Mouse (Mus musculus): ENCODE measurements at regions not wholly inside any gene's neighbourhood (a gene's known extent, or its start where the extent isn't known, plus 50 kb on each side); places are given as distances from the start of the nearest gene placed in this dataset.

- TF ChIP-seq EP300 (IDR thresholded peaks at IDR 0.05; ENCODE audit: low read depth) (no peak), CTCF (IDR thresholded peaks at IDR 0.05; ENCODE audit: low read depth) (no peak)
- no peak for ATAC-seq (ENCODE audit: insufficient read depth)
- Histone ChIP-seq H3K9me3 (ENCODE audit: control insufficient read depth, low read length) (no peaks in the 10 kb centered on the region), H3K27me3 (ENCODE audit: control insufficient read depth, insufficient read depth, low read length) (no peaks in the 10 kb centered on the region), H3K4me1 (replicated peaks; ENCODE audit: control insufficient read depth in 2 of 2, insufficient read depth in 2 of 2, low read length in 1 of 2) (peaks cover 0 to 3% of the 10 kb centered on the region in 2 experiments; a peak in 1 of 4 replicates), H3K4me3 (ENCODE audit: insufficient read depth in 1 of 2, low read depth in 2 of 2, low read length in 2 of 2) (no peak overlapping the region), H3K9ac (replicated peaks) (no peak overlapping the region), H3K36me3 (replicated peaks; ENCODE audit: control insufficient read depth, insufficient read depth, low read depth) (no peaks in the 10 kb centered on the region), H3K4me2 (ENCODE audit: low read depth) (no peak overlapping the region), H3K27ac (no peak overlapping the region)
- 57% methylated on average over 2 of the region's 2 CpGs for WGBS (ENCODE audit: insufficient replicate concordance)
- no peak for DNase-seq (ENCODE audit: low read depth in 3 of 3, low spot score in 3 of 3)
These were observed 533.2 kb upstream of the Lrrc6 start for GRCm38 (mm10) chr15:67033936-67034335.

- H3K27ac ChIP-seq = no peak overlapping the region
- H3K27me3 ChIP-seq (ENCODE audit: control insufficient read depth, insufficient read depth, low read length) = no peaks in the 10 kb centered on the region
- no peak for TF ChIP-seq CTCF (IDR thresholded peaks at IDR 0.05; ENCODE audit: low read depth)
- no peak for TF ChIP-seq EP300 (IDR thresholded peaks at IDR 0.05; ENCODE audit: low read depth)
- H3K9ac ChIP-seq (replicated peaks) = no peak overlapping the region
- peaks cover 0 to 2% of the 10 kb centered on the region in 2 experiments; a peak in 1 of 4 replicates for H3K4me1 ChIP-seq (replicated peaks; ENCODE audit: control insufficient read depth in 2 of 2, insufficient read depth in 2 of 2, low read length in 1 of 2)
- ATAC-seq (ENCODE audit: insufficient read depth) (no peak), DNase-seq (ENCODE audit: low read depth in 3 of 3, low spot score in 3 of 3) (no peak)
- no peak overlapping the region for H3K4me3 ChIP-seq (ENCODE audit: insufficient read depth in 1 of 2, low read depth in 2 of 2, low read length in 2 of 2)
- no peaks in the 10 kb centered on the region for H3K36me3 ChIP-seq (replicated peaks; ENCODE audit: control insufficient read depth, insufficient read depth, low read depth)
- H3K4me2 ChIP-seq (ENCODE audit: low read depth) = no peak overlapping the region
- 67% methylated on average over 11 of the region's 11 CpGs for WGBS (ENCODE audit: insufficient replicate concordance)
- no peaks in the 10 kb centered on the region for H3K9me3 ChIP-seq (ENCODE audit: control insufficient read depth, low read length)
These were observed 531.3 kb upstream of the Lrrc6 start for GRCm38 (mm10) chr15:67031866-67032526.

- no peaks in the 10 kb centered on the region for H3K27me3 ChIP-seq (ENCODE audit: control insufficient read depth, insufficient read depth, low read length)
- no peak overlapping the region for H3K9ac ChIP-seq (replicated peaks)
- TF ChIP-seq CTCF (IDR thresholded peaks at IDR 0.05; ENCODE audit: low read depth) = no peak
- no peak for TF ChIP-seq EP300 (IDR thresholded peaks at IDR 0.05; ENCODE audit: low read depth)
- no peak overlapping the region for H3K27ac ChIP-seq
- no peak for ATAC-seq (ENCODE audit: insufficient read depth)
- peaks cover 0 to 2% of the 10 kb centered on the region in 2 experiments; a peak in 1 of 4 replicates for H3K4me1 ChIP-seq (replicated peaks; ENCODE audit: control insufficient read depth in 2 of 2, insufficient read depth in 2 of 2, low read length in 1 of 2)
- H3K4me2 ChIP-seq (ENCODE audit: low read depth) = no peak overlapping the region
- H3K4me3 ChIP-seq (ENCODE audit: insufficient read depth in 1 of 2, low read depth in 2 of 2, low read length in 2 of 2) = no peak overlapping the region
- WGBS (ENCODE audit: insufficient replicate concordance) = 22% methylated on average over 1 of the region's 1 CpGs
- no peak for DNase-seq (ENCODE audit: low read depth in 3 of 3, low spot score in 3 of 3)
- H3K36me3 ChIP-seq (replicated peaks; ENCODE audit: control insufficient read depth, insufficient read depth, low read depth) = no peaks in the 10 kb centered on the region
- no peaks in the 10 kb centered on the region for H3K9me3 ChIP-seq (ENCODE audit: control insufficient read depth, low read length)
These were observed 530.3 kb upstream of the Lrrc6 start for GRCm38 (mm10) chr15:67030975-67031374.

GRCm38 (mm10) chr15:67028161-67028560 is 527.5 kb upstream of the Lrrc6 start:
- Histone ChIP-seq H3K27me3 (ENCODE audit: control insufficient read depth, insufficient read depth, low read length) (no peaks in the 10 kb centered on the region), H3K36me3 (replicated peaks; ENCODE audit: control insufficient read depth, insufficient read depth, low read depth) (no peaks in the 10 kb centered on the region), H3K9ac (replicated peaks) (no peak overlapping the region), H3K4me3 (ENCODE audit: insufficient read depth in 1 of 2, low read depth in 2 of 2, low read length in 2 of 2) (no peak overlapping the region), H3K9me3 (ENCODE audit: control insufficient read depth, low read length) (no peaks in the 10 kb centered on the region), H3K4me1 (replicated peaks; ENCODE audit: control insufficient read depth in 2 of 2, insufficient read depth in 2 of 2, low read length in 1 of 2) (peaks cover 0 to 2% of the 10 kb centered on the region in 2 experiments; a peak in 1 of 4 replicates), H3K27ac (no peak overlapping the region), H3K4me2 (ENCODE audit: low read depth) (no peak overlapping the region)
- DNase-seq (ENCODE audit: low read depth in 3 of 3, low spot score in 3 of 3) = no peak
- TF ChIP-seq CTCF (IDR thresholded peaks at IDR 0.05; ENCODE audit: low read depth) (no peak), EP300 (IDR thresholded peaks at IDR 0.05; ENCODE audit: low read depth) (no peak)
- no peak for ATAC-seq (ENCODE audit: insufficient read depth)
- 67% methylated on average over 1 of the region's 1 CpGs for WGBS (ENCODE audit: insufficient replicate concordance)

- Histone ChIP-seq H3K36me3 (replicated peaks; ENCODE audit: control insufficient read depth, insufficient read depth, low read depth) (no peaks in the 10 kb centered on the region), H3K27me3 (ENCODE audit: control insufficient read depth, insufficient read depth, low read length) (no peaks in the 10 kb centered on the region), H3K27ac (no peak overlapping the region), H3K4me2 (ENCODE audit: low read depth) (no peak overlapping the region), H3K4me3 (ENCODE audit: insufficient read depth in 1 of 2, low read depth in 2 of 2, low read length in 2 of 2) (no peak overlapping the region), H3K9ac (replicated peaks) (no peak overlapping the region), H3K4me1 (replicated peaks; ENCODE audit: control insufficient read depth in 2 of 2, insufficient read depth in 2 of 2, low read length in 1 of 2) (peaks cover 0 to 2% of the 10 kb centered on the region in 2 experiments; a peak in 1 of 4 replicates), H3K9me3 (ENCODE audit: control insufficient read depth, low read length) (no peaks in the 10 kb centered on the region)
- WGBS (ENCODE audit: insufficient replicate concordance) = 42% methylated on average over 2 of the region's 2 CpGs
- ATAC-seq (ENCODE audit: insufficient read depth) = no peak
- no peak for TF ChIP-seq EP300 (IDR thresholded peaks at IDR 0.05; ENCODE audit: low read depth)
- no peak for DNase-seq (ENCODE audit: low read depth in 3 of 3, low spot score in 3 of 3)
These were observed 527.0 kb upstream of the Lrrc6 start for GRCm38 (mm10) chr15:67027751-67028150.
